Mouse (Mus musculus) brain, embryonic 14.5 days (tissue): ENCODE results near the gene Cfap100.

Experiments
- CTCF ChIP-seq: fragments of 200-500 bp; IDR thresholded peaks from 2 replicates; pipeline ENCODE4 v1.5.1; 2012; ENCODE audit warnings: inconsistent platforms, mild to moderate bottlenecking, moderate library complexity, borderline replicate concordance; ENCODE audit not compliant: insufficient read depth, insufficient read length; ENCODE audit errors: extremely low read depth
- POLR2A ChIP-seq: fragments of 200-500 bp; IDR thresholded peaks from 2 replicates; pipeline ENCODE4 v1.6.1; 2012; ENCODE audit warnings: mild to moderate bottlenecking, inconsistent platforms, borderline replicate concordance; ENCODE audit not compliant: poor library complexity, insufficient read depth, insufficient read length, severe bottlenecking; ENCODE audit errors: extremely low read depth

GRCm38 (mm10) chr6:90472697-90473096 lies 44.1 kb upstream of the Cfap100 start:
- TF ChIP-seq POLR2A, result no peak
- no peak for TF ChIP-seq CTCF
